Mouse (Mus musculus): ENCODE measurements around the gene Cdc7.

Gene Cdc7

GRCm38 (mm10) chr5:106991300-106991929 is 27.3 kb downstream of the Cdc7 start:
- DNase-seq (ENCODE audit: extremely low read depth, low read depth, low spot score), result peak; percentile 99

DNA sequence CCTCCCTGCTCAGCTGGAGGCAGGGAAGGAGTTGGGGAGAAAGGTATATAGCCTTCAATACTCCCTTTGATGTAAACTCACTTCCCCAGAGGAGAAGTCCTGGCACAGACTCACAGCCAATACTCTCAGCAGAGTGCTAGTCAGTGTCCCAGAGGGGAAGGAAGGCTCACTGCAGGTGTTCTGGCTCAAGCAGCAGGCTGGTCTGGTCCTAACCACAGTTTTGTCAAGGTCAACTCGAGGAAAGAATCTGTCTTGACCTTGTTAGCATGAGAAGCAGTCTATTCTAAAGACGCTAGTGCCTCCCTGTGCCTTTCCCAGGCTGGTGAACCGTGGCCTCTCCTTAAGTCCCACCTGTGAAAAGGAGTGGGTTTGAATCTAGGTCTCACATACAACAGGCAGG is 30.6 kb downstream of the Cdc7 start:
- no peak for DNase-seq (ENCODE audit: extremely low read depth, low read depth, low spot score)

DNA sequence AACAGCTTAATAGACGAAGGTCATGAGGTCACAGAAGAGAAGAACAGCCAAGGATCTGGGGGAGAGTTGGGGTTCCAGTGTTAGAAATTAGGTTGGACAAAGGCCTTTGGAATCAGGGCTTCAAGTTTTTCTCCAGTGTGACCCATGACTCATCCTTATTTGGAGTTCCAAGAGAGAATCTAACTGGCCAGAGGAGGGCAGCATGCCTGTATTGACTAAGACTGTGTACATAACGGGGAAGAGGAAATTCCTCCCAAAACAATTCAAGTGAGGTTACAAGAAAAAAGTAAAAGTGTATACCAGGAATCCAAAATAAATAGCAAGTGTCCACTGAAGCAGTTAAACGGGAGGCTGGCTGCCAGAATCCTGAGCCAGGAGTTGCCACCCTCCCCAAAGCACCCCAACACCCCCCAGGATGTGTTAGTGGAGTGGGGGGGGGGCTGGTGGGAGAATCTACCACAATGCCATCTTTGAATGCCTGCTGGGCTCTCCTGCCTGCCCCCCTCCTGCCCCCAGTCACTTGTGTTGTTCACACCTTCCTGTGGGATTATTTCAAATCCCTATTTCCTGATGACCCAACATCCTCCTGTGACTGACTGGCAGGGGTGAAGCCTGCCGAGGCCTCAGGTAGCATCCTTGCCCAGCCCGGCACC is 31.9 kb downstream of the Cdc7 start:
- no peak for DNase-seq (ENCODE audit: extremely low read depth, low read depth, low spot score)

GRCm38 (mm10) chr5:106996539-106997244 is 32.6 kb downstream of the Cdc7 start:
- DNase-seq (ENCODE audit: extremely low read depth, low read depth, low spot score), result no peak

GRCm38 (mm10) chr5:107001396-107002090 is 37.4 kb downstream of the Cdc7 start:
- DNase-seq (ENCODE audit: extremely low read depth, low read depth, low spot score), result peak; percentile 71

DNA sequence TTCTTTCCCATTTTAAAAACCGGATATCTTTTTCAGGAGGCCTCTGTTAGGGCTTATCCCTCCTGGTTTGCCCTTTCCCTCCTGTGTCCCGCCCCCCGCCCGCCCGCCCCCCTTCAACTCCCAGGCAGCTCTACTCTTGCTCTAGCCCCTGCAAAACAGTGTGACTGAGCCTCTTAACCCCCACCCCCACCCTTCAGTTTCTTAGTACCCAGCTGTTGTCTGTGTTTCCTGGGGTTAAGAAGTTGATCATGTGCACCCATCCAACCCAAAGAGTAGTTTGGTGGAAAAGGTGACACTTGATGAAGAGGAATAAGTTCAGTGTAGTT is 37.9 kb downstream of the Cdc7 start:
- DNase-seq (ENCODE audit: extremely low read depth, low read depth, low spot score), result no peak

GRCm38 (mm10) chr5:107009721-107010120 is 45.6 kb downstream of the Cdc7 start:
- no peak for DNase-seq (ENCODE audit: extremely low read depth, low read depth, low spot score)

GRCm38 (mm10) chr5:107010300-107010699 is 46.2 kb downstream of the Cdc7 start:
- DNase-seq (ENCODE audit: extremely low read depth, low read depth, low spot score), result no peak

DNA sequence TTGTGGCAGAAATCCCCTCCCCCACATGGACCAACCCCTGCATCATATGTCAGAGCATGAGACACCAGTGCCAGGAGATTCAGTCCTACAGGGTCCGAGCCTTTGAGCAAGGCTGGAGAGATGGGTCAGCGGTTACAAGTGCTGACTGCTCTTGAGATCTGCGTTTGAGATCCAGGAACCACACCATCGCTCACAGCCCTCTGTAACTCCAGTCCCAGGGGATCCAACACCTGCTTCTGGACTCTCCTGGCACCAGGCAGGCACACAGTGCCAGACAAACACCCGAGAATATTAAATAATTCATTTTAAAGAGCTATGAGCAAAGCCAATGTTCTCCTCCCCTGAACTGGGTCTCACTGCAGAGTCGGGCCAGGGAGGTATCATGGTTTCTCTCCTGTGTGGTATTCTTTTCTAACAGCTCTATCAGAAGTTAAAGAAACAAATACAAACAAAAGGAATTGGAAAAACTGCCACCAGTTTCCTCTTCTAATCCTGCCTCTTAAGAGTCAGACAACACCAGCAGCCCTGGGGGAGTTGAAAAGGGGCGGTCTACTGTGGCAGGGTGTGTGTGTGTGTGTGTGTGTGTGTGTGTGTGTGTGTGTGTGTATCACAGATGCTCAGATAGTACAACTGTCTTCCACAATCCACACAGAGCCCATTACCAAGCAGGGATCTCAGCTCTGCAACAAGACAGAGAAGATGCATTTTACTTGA is 47.4 kb downstream of the Cdc7 start:
- DNase-seq (ENCODE audit: extremely low read depth, low read depth, low spot score), result no peak

GRCm38 (mm10) chr5:107012030-107012715 is 48.1 kb downstream of the Cdc7 start:
- no peak for DNase-seq (ENCODE audit: extremely low read depth, low read depth, low spot score)

- no peak for DNase-seq (ENCODE audit: extremely low read depth, low read depth, low spot score)
Observed at GRCm38 (mm10) chr5:107013393-107013792, 49.3 kb downstream of the Cdc7 start.

GRCm38 (mm10) chr5:107014146-107014545 is 50.0 kb downstream of the Cdc7 start:
- no peak for DNase-seq (ENCODE audit: extremely low read depth, low read depth, low spot score)

DNA sequence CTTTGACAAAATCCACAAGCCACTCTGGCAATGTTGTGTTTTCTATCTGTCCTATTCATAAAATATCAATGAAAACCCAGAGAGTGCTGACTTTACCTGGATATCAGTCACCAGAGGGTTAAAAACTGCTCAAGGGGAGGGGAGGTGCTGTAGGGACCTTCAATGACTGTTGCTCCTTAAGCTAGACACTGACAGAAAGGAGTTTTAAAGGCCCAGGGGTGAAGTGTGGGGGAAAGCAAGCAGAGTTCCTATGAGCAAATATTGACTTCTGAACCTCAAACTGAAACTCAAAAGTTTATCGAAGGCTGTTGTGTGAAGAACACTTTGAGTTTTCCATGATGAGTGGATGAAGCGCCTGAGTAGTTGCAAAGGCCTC is 50.9 kb downstream of the Cdc7 start:
- DNase-seq (ENCODE audit: extremely low read depth, low read depth, low spot score), result no peak

- no peak for DNase-seq (ENCODE audit: extremely low read depth, low read depth, low spot score)
Observed at GRCm38 (mm10) chr5:107015422-107016081, 51.4 kb downstream of the Cdc7 start.

DNA sequence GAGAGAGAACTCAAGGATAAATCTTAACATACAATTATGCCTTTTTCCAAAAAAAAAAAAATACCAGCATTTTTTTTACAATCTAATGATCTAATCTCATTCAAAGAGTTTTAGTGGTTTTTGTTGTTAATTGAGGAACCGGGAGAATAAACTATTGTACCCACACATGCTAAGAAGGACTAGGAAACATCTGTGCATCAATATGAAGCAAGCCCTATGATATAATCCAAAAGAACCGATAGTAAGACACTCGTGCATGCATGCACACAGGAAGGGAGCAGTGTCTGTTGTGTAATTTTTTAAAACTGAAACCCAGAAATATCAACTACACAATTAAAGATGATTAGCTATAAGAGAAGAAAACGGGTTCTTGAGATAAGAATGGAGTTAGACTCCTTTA is 52.4 kb downstream of the Cdc7 start:
- DNase-seq (ENCODE audit: extremely low read depth, low read depth, low spot score), result no peak

DNA sequence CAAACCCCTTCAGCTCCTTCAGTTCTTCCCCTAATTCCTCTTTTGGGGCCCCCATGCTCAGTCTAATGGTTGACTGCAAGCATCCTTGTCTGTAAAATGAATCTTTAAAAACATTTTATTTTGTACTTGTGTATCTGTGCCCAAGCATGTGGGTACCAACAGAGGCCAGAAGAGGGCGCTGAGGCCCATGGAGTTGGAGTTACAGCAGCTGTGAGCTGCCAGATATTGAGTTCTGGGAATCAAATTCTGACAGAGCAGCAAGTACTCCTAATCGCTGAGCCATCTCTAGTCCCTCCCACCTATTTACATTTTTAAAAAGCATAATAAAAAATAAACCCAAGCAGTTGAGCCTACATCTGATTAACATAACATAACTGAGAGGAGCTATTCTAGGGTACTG is 53.4 kb downstream of the Cdc7 start:
- no peak for DNase-seq (ENCODE audit: extremely low read depth, low read depth, low spot score)

DNA sequence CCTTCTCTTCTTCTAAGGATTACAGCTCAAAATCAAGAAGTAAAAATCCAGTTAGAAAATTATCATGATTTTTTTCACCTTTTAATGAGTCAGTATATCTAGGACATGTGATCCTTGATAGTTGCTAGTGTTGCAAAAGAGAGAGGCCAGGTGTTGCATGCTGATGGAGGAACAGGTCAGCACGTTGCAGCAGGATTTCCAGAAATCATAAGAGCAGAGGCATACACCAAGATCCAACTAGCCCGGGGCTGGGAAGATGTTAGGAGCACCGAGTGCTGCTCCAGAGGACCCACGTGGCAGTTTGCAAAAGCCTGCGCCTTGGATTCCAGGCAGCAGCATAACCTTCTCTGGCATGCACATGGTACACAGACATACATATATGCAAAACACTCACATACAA is 54.9 kb downstream of the Cdc7 start:
- DNase-seq (ENCODE audit: extremely low read depth, low read depth, low spot score), result peak; percentile 93

DNA sequence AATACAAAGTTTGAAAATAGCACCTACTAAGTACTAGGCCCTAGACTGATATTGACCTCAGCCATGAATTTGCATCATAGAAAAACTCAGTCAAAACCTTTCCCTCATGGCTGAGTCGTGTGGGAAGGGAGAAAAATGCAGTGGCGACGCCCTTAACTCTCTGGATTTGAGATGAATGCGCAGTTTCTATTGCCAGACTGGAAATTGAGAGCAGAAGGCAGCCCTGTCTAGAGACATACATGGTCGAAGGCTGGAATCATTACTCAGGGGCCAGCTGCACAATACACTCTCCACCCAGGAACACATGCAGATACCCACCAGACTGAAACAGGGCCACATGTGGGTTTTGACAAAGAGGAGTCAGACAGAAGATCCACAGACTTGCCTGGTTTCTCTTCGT is 55.8 kb downstream of the Cdc7 start:
- no peak for DNase-seq (ENCODE audit: extremely low read depth, low read depth, low spot score)

DNA sequence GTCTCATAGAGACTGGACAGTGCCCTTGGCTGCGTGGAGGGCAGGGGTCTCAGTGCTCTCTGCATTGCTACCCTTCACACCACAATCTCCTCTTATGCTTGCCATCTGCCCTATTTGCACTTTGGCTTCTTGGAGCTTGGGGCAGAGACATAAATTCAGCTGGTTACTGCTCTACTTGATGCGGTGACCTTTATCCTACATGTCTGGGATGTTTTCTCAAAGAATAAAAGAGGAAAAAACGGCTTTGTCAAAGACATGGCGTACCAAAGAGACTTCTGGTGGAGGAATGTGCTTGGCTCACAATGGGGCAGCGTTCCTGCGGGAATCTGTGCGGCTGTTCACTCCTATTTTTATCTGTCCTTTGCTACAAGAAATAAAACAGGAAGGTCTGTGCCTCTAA is 56.2 kb downstream of the Cdc7 start:
- DNase-seq (ENCODE audit: extremely low read depth, low read depth, low spot score), result no peak

Measured in fat pad, adult 2 months (tissue).